Mouse (Mus musculus): Measurements from ENCODE around the gene Hydin. TPM values are rescaled to one million over a fixed set of nuclear protein-coding genes. Genes with fewer than 3 reads are reported as not detected.

Hydin gene
- polyA plus RNA-seq, 1 experiment from 2014 or later = 0.29 TPM

DNA sequence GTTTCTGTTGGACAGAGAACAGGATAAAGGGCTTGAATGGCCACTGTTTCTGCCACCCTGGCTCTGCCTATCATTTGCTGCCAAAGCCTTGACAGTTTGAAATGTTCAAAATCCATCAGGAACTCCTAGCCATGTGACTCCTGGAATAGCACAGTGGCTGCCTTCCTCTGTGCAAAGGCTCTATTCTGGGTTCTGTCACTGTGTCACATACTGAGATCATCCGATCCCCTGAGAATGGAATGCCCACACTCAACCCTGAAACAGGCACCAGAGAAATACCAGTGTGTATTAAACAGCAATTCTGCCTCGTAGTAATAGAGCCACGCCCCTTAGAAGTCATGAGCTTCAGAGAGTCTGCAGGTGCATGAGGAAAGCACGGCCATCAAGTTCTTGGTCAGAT lies 385.1 kb downstream of the Hydin start:
- no peak overlapping the region for H3K4me3 ChIP-seq
- 0 out of 2 replicates have a peak overlapping the region, but pooled peaks have one; percentile 32 for H3K9ac ChIP-seq
- peaks cover 23% of the 10 kb centered on the region; the same call in 1 of the 2 replicates for H3K36me3 ChIP-seq
- ATAC-seq (ENCODE audit: insufficient number of reproducible peaks, low FRiP score) = peak; percentile 51; the same call in 1 of the 2 replicates
- no peaks in the 10 kb centered on the region for H3K27me3 ChIP-seq (replicated peaks)
- H3K4me1 ChIP-seq (replicated peaks) = peaks cover 27% of the 10 kb centered on the region
- H3K4me2 ChIP-seq = no peak overlapping the region
- WGBS = 60% methylated on average over 4 of the region's 4 CpGs
- H3K27ac ChIP-seq (ENCODE audit: poor library complexity, severe bottlenecking) = peak overlapping the region; percentile 83
- H3K9me3 ChIP-seq (replicated peaks) = no peaks in the 10 kb centered on the region

DNA sequence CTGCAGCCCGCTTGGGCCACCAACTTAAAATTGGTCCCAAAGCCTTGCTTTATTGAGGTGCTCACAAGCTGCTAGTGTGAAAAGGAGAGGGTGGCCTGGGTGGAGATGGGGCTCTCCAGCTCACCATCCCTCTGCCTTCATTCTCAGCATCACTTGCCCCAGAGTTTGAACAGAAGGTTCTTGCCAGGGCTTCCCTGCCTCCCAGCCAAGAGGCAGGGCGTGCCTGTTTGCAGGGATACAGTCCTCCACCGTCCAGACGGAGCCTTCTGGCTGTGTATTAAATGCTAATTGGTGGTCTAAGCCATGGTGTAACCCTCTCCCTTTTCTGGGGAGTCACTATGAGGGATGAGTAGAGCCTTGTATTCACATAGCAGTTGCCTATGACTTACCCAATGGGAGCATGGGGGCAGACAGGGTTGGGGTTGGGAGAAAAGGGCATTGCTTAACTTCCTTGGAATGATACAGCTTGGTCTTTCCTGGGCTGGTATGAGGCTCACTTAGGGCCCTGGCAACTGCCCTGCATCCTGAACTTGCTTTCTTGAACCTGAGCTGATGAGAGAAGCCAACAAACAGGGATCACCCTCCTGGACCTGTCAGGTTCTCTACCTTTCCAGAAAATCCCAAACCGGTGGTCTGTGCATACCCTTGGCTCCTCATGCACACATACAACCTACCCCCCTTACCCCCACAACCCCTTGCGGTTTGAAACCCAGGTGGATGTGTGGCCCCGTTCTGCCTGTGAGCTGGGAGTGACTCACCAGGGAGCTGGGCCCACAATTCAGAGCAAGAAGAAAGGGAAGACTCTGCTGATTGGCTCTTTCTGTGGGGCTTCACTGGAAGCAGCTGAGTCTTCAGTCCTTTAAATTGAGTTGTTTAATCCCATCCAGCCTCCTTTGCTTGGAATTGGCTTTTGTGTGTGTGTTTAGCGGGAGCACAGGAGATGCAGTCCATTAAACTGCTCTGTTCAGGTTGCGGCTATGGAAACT lies 387.6 kb downstream of the Hydin start:
- no peak overlapping the region for H3K4me2 ChIP-seq
- 88% methylated on average over 9 of the region's 9 CpGs for WGBS
- H3K36me3 ChIP-seq = peaks cover 35% of the 10 kb centered on the region
- ATAC-seq (ENCODE audit: insufficient number of reproducible peaks, low FRiP score) = no peak
- H3K9me3 ChIP-seq (replicated peaks) = no peaks in the 10 kb centered on the region
- H3K4me1 ChIP-seq (replicated peaks) = peaks cover 27% of the 10 kb centered on the region
- H3K27ac ChIP-seq (ENCODE audit: poor library complexity, severe bottlenecking) = no peak overlapping the region
- no peaks in the 10 kb centered on the region for H3K27me3 ChIP-seq (replicated peaks)
- H3K4me3 ChIP-seq = no peak overlapping the region
- no peak overlapping the region for H3K9ac ChIP-seq

DNA sequence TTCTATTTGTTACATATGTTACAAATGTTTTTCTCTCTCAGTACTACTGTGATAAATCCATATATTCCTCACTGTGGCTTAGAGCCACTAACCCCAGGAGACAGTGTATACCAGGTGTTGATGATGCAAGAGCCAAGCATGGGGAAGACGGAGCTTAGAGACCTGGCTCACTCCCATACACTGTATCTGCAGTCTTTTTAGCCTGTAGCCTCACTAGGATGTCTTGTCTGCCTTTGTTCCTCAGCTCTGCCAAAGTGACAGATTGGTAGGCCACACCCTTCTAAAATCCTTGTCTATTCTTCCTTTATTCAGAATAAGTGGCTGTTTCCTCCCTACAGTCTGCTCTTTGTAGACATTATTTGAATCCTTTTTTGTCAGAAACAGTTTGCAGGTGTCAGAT lies 389.1 kb downstream of the Hydin start:
- 80% methylated on average over 1 of the region's 1 CpGs for WGBS
- ATAC-seq (ENCODE audit: insufficient number of reproducible peaks, low FRiP score) = no peak

DNA sequence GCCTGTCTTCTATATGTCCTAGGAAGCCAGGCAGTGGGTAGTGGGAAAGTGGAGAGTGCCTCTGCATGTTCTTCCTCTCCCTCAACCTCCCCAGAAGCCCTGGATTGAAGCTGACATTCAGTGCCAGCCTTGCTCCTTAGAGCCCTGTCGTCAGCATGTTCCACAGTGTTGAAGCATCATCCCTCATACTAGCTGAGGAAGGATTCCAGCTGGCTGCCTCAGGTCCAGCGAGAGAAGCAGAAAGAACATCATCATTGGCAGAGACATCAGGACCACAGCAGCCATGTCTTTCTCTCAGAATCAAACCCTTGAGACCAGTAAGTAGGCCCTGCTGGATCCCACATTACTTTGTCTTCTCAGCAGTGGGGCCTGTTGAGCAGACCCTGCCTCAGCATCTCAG lies 390.9 kb downstream of the Hydin start:
- H3K27ac ChIP-seq (ENCODE audit: poor library complexity, severe bottlenecking) = no peak overlapping the region
- H3K4me3 ChIP-seq = no peak overlapping the region
- H3K9me3 ChIP-seq (replicated peaks) = no peaks in the 10 kb centered on the region
- WGBS = 87% methylated on average over 2 of the region's 2 CpGs
- peaks cover 51% of the 10 kb centered on the region for H3K36me3 ChIP-seq
- H3K27me3 ChIP-seq (replicated peaks) = no peaks in the 10 kb centered on the region
- ATAC-seq (ENCODE audit: insufficient number of reproducible peaks, low FRiP score) = no peak
- peaks cover 3% of the 10 kb centered on the region for H3K4me1 ChIP-seq (replicated peaks)
- no peak overlapping the region for H3K9ac ChIP-seq
- no peak overlapping the region for H3K4me2 ChIP-seq

More for the DNA sequence above, 389.1 kb downstream of the Hydin start:
- Histone ChIP-seq H3K4me1 (replicated peaks) (peaks cover 21% of the 10 kb centered on the region), H3K9ac (no peak overlapping the region), H3K4me2 (no peak overlapping the region), H3K27ac (ENCODE audit: poor library complexity, severe bottlenecking) (no peak overlapping the region), H3K9me3 (replicated peaks) (no peaks in the 10 kb centered on the region), H3K4me3 (no peak overlapping the region), H3K27me3 (replicated peaks) (no peaks in the 10 kb centered on the region), H3K36me3 (peaks cover 44% of the 10 kb centered on the region)

Small RNA genes lying within 50 kb of the gene (microRNA-seq; reads per million reads assigned to microRNA genes)
- gene Gm44489 = not detected
- gene Gm47306 = not detected

Other genes with a start within 250 kb of the Hydin start
- gene Chst4, start 227.2 kb upstream of the Hydin start, polyA plus RNA-seq (2016; fragmentation: Nextera tagmentation; extraction: Ambion mirVana) = 0.60 and 0.69 TPM in 2 replicates
- 6.8 and 7.2 TPM in 2 replicates for gene Zfp612, start 187.2 kb upstream of the Hydin start, polyA plus RNA-seq (2016; fragmentation: Nextera tagmentation; extraction: Ambion mirVana)
- gene Gm21964, start 165.8 kb upstream of the Hydin start, polyA plus RNA-seq (2016; fragmentation: Nextera tagmentation; extraction: Ambion mirVana) = not detected in 2 replicates
- not detected in 2 replicates for gene Gm17720, start 164.2 kb upstream of the Hydin start, polyA plus RNA-seq (2016; fragmentation: Nextera tagmentation; extraction: Ambion mirVana)
- gene Calb2, start 98.8 kb upstream of the Hydin start, polyA plus RNA-seq (2016; fragmentation: Nextera tagmentation; extraction: Ambion mirVana) = 1.7 and 1.8 TPM in 2 replicates
- 6.4 and 6.7 TPM in 2 replicates for gene Cmtr2, start 51.3 kb upstream of the Hydin start, polyA plus RNA-seq (2016; fragmentation: Nextera tagmentation; extraction: Ambion mirVana)